Mouse (Mus musculus) ES-E14 (cell line): ENCODE measurements around the gene D8Ertd738e. TPM values are rescaled to one million over a fixed set of nuclear protein-coding genes. Genes with fewer than 3 reads are reported as not detected.

Experiments used
- DNase-seq: peaks from one replicate; pipeline ENCODE4 v3.0.0-alpha.2; 2013; ENCODE audit warnings: low read depth, low spot score
- H3K27ac ChIP-seq: 2 replicates; pipeline ENCODE4 v1.5.1; 2012; ENCODE audit warnings: low read depth, mild to moderate bottlenecking, low read length, moderate library complexity, mixed read lengths; ENCODE audit not compliant: poor library complexity, insufficient read depth, severe bottlenecking
- H3K36me3 ChIP-seq: 2 replicates; pipeline ENCODE4 v1.6.1; 2012; ENCODE audit warnings: mild to moderate bottlenecking, low read length, moderate library complexity, mixed read lengths; ENCODE audit not compliant: control insufficient read depth, poor library complexity, insufficient read depth, severe bottlenecking
- H3K4me1 ChIP-seq, 2 experiments: fragments of 150-350 bp in 1 of 2; sonication (generic) in 1 of 2; 2 replicates each; pipeline ENCODE4 v1.6.1; 2012; ENCODE audit warnings: low read length in 2 of 2, mild to moderate bottlenecking in 1 of 2, mixed read lengths in 1 of 2; ENCODE audit not compliant: control insufficient read depth in 2 of 2, insufficient read depth in 2 of 2, poor library complexity in 1 of 2
- H3K4me3 ChIP-seq, 2 experiments: fragments of 150-350 bp in 1 of 2; sonication (generic) in 1 of 2; 2 replicates each; pipeline ENCODE4 v1.5.1; 2012; ENCODE audit warnings: low read length in 2 of 2, low read depth in 1 of 2, mild to moderate bottlenecking in 1 of 2, mixed read lengths in 1 of 2; ENCODE audit not compliant: insufficient read depth in 1 of 2, poor library complexity in 1 of 2, severe bottlenecking in 1 of 2
- H3K9ac ChIP-seq: 2 replicates; pipeline ENCODE4 v1.6.1; 2012; ENCODE audit warnings: low read depth, mild to moderate bottlenecking, low read length, mixed read lengths; ENCODE audit not compliant: poor library complexity, insufficient read depth, severe bottlenecking
- H3K9me3 ChIP-seq: fragments of 150-350 bp; sonication (generic); 2 replicates; pipeline ENCODE4 v1.6.1; 2012; ENCODE audit warnings: low read depth, mild to moderate bottlenecking, low read length; ENCODE audit not compliant: control insufficient read depth, insufficient read depth
- CHD2 ChIP-seq: IDR thresholded peaks from 2 replicates; pipeline ENCODE4 v1.6.1; 2014; ENCODE audit warnings: mild to moderate bottlenecking, low read depth, low read length, inconsistent platforms
- HCFC1 ChIP-seq: IDR thresholded peaks from 2 replicates; pipeline ENCODE4 v1.6.1; 2012; ENCODE audit warnings: low read length, inconsistent platforms, borderline replicate concordance; ENCODE audit not compliant: insufficient read depth
- MAFK ChIP-seq: IDR thresholded peaks from 2 replicates; pipeline ENCODE4 v1.6.1; 2014; ENCODE audit warnings: mild to moderate bottlenecking, low read depth, low read length, inconsistent platforms; ENCODE audit not compliant: insufficient read depth
- ZC3H11A ChIP-seq: IDR thresholded peaks from 2 replicates; pipeline ENCODE4 v1.6.1; 2012; ENCODE audit warnings: low read depth, mild to moderate bottlenecking, inconsistent platforms, low read length, borderline replicate concordance
- ZNF384 ChIP-seq: IDR thresholded peaks from 2 replicates; pipeline ENCODE4 v1.6.1; 2012; ENCODE audit warnings: low read depth, low read length, inconsistent platforms
- in situ Hi-C, 2 experiments: fragments of 600-800 bp; cut with MboI; formaldehyde crosslinking; loops; one replicate each; pipeline ENCODE4 v1.15.1; 2025; ENCODE audit warnings: low sequenced_read_pairs in 2 of 2, inconsistent platforms in 1 of 2; ENCODE audit not compliant: unreplicated experiment in 2 of 2
- total RNA-seq: library from RNA; depleted of rRNA; stranded (reverse); fragments of 300-350 nt; gene quantifications from 2 replicates; pipeline ENCODE4 v1.2.3, GENCODE M21; 2012

Gene D8Ertd738e
- total RNA-seq, 1 experiment, result 181 TPM

GRCm38 (mm10) chr8:84273968-84274367 is 24.4 kb upstream of the D8Ertd738e start:
- no peak overlapping the region for H3K4me3 ChIP-seq
- H3K27ac ChIP-seq, result no peak overlapping the region
- H3K36me3 ChIP-seq, result no peaks in the 10 kb centered on the region
- H3K9me3 ChIP-seq, result no peaks in the 10 kb centered on the region
- TF ChIP-seq CHD2 (no peak), ZNF384 (no peak), HCFC1 (no peak), MAFK (no peak), ZC3H11A (no peak)
- no peak overlapping the region for H3K9ac ChIP-seq
- peaks cover 2 to 11% of the 10 kb centered on the region in 2 experiments; a peak in 2 of 4 replicates for H3K4me1 ChIP-seq
- no peak for DNase-seq
- in situ Hi-C loops, result no loop called here

DNA sequence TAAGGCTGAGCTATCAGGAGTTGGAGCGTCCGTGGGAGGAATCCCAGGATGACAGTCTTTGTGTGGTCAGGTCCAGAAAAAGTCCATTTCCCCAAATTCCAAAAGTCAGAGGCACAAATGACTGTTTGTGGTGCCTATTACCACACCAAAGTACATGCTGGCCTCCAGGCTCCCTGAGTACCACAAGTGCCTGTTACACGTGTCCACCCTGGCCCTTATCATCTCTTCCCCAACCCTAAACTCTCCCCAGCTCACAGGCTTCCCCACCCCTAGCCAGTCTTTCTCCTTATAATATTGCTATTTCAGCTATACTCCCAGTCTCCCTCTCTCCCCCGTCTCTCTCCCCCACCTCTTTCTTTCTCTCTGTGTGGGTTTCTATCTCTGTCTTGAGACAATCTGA is 22.8 kb upstream of the D8Ertd738e start:
- Histone ChIP-seq H3K36me3 (peaks cover 3% of the 10 kb centered on the region; the same call in 1 of the 2 replicates), H3K4me1 (peaks cover 2 to 11% of the 10 kb centered on the region in 2 experiments; a peak in 2 of 4 replicates), H3K9ac (no peak overlapping the region), H3K9me3 (no peaks in the 10 kb centered on the region), H3K4me3 (no peak overlapping the region), H3K27ac (no peak overlapping the region)
- TF ChIP-seq MAFK (no peak), HCFC1 (no peak)
- in situ Hi-C loops, result no loop called here
- no peak for DNase-seq

- H3K27ac ChIP-seq, result peak within 1 kb of the TSS; percentile 45; the same call in 1 of the 2 replicates
- in situ Hi-C loops, result no loop called here
- peaks cover 2 to 6% of the 10 kb centered on the region in 2 experiments; a peak in 2 of 4 replicates for H3K4me1 ChIP-seq
- peak within 1 kb of the TSS; percentile 84 to 99 for H3K4me3 ChIP-seq
- peak; percentile 100 for DNase-seq
- peaks cover 10% of the 10 kb centered on the region; the same call in 1 of the 2 replicates for H3K36me3 ChIP-seq
- no peaks in the 10 kb centered on the region for H3K9me3 ChIP-seq
- TF ChIP-seq HCFC1 (no peak; the same call in 1 of the 2 replicates), ZC3H11A (peak; percentile 77), ZNF384 (no peak), MAFK (0 out of 2 replicates have a peak, but pooled peaks have one; percentile 54), CHD2 (peak; percentile 72)
- H3K9ac ChIP-seq, result peak within 1 kb of the TSS; percentile 89
Measured at GRCm38 (mm10) chr8:84269950-84270773, 20.6 kb upstream of the D8Ertd738e start, which contains the start of gene Ccdc130. Gene Ccdc130 (minus strand): TSS chr8:84270380.

DNA sequence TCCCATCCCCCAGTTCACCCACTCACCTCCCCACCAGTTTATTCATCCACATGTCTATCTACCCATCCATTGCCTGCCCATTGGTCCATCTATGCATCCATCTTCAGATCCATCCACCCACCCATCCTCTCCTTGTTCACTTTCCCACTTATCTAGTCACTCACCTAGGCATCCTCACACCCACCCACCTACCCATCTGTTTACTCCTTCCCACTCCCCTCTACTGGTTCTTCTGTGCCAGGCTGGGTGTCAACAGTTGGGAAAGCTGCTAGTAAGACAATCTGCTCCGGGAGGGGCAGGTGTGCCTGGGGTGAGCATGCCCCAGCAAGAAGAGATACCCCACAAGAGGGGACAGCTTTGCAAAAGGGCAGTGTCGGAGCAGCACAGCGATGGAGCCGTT is 11.6 kb upstream of the D8Ertd738e start:
- no peak overlapping the region for H3K4me3 ChIP-seq
- no peaks in the 10 kb centered on the region for H3K9me3 ChIP-seq
- peaks cover 0 to 5% of the 10 kb centered on the region in 2 experiments; a peak in 1 of 4 replicates for H3K4me1 ChIP-seq
- no peak for TF ChIP-seq ZNF384
- in situ Hi-C loops, result no loop called here
- H3K27ac ChIP-seq, result no peak overlapping the region
- DNase-seq, result no peak
- H3K9ac ChIP-seq, result no peak overlapping the region
- H3K36me3 ChIP-seq, result peaks cover 40% of the 10 kb centered on the region
